Mouse (Mus musculus) MEL (cell line): ENCODE measurements at regions not wholly inside any gene's neighbourhood (a gene's known extent, or its start where the extent isn't known, plus 50 kb on each side); places are given as distances from the start of the nearest gene placed in this dataset.

Experiments used
- DNase-seq: peaks from one replicate; pipeline ENCODE4 v3.0.0; 2011; ENCODE audit warnings: low read depth, low spot score
- H3K27ac ChIP-seq: 2 replicates; pipeline ENCODE4 v1.5.1; 2012; ENCODE audit warnings: low read depth, mild to moderate bottlenecking, control low read depth, low read length, moderate library complexity; ENCODE audit not compliant: control insufficient read depth
- H3K27me3 ChIP-seq, 2 experiments: fragments of 150-350 bp in 1 of 2; sonication (generic) in 1 of 2; 2 replicates each; pipeline ENCODE4 v1.6.1; 2012; ENCODE audit warnings: low read length in 2 of 2, mild to moderate bottlenecking in 2 of 2, improper control_type of control experiment in 1 of 2, moderate library complexity in 1 of 2; ENCODE audit not compliant: insufficient read depth in 2 of 2, control insufficient read depth in 1 of 2
- H3K36me3 ChIP-seq, 2 experiments: 2 replicates each; pipeline ENCODE4 v1.6.1; 2012 to 2014; ENCODE audit warnings: low read length in 2 of 2, improper control_type of control experiment in 1 of 2, inconsistent platforms in 1 of 2, mild to moderate bottlenecking in 1 of 2; ENCODE audit not compliant: insufficient read depth in 2 of 2, control insufficient read depth in 1 of 2
- H3K4me1 ChIP-seq, 2 experiments: fragments of 150-350 bp in 1 of 2; sonication (generic) in 1 of 2; 2 replicates each; pipeline ENCODE4 v1.6.1; 2012; ENCODE audit warnings: low read length in 2 of 2, improper control_type of control experiment in 1 of 2, mild to moderate bottlenecking in 1 of 2; ENCODE audit not compliant: insufficient read depth in 2 of 2, control insufficient read depth in 1 of 2
- H3K4me3 ChIP-seq, 2 experiments: fragments of 150-350 bp in 1 of 2; sonication (generic) in 1 of 2; 2 replicates each; pipeline ENCODE4 v1.5.1; 2012; ENCODE audit warnings: low read depth in 2 of 2, low read length in 2 of 2, mild to moderate bottlenecking in 2 of 2, moderate library complexity in 2 of 2, control low read depth in 1 of 2, improper control_type of control experiment in 1 of 2; ENCODE audit not compliant: control insufficient read depth in 1 of 2, insufficient read depth in 1 of 2
- H3K79me2 ChIP-seq: 2 replicates; pipeline ENCODE4 v1.6.1; 2012; ENCODE audit warnings: mild to moderate bottlenecking, low read length, moderate library complexity; ENCODE audit not compliant: control insufficient read depth, poor library complexity, insufficient read depth
- H3K9ac ChIP-seq: 2 replicates; pipeline ENCODE4 v1.6.1; 2012; ENCODE audit warnings: low read depth, mild to moderate bottlenecking, control low read depth, low read length, moderate library complexity; ENCODE audit not compliant: control insufficient read depth, poor library complexity, severe bottlenecking
- H3K9me3 ChIP-seq: fragments of 150-350 bp; sonication (generic); replicated peaks from 2 replicates; pipeline ENCODE4 v1.6.1; 2012; ENCODE audit warnings: mild to moderate bottlenecking, low read length, improper control_type of control experiment, moderate library complexity; ENCODE audit not compliant: insufficient read depth
- BHLHE40 ChIP-seq: IDR thresholded peaks from 2 replicates; pipeline ENCODE4 v1.6.1; 2012; ENCODE audit warnings: low read depth, mild to moderate bottlenecking, inconsistent platforms, low read length, improper control_type of control experiment, borderline replicate concordance
- CHD1 ChIP-seq: IDR thresholded peaks from 2 replicates; pipeline ENCODE4 v1.6.1; 2012; ENCODE audit warnings: low read depth, mild to moderate bottlenecking, inconsistent platforms, low read length, improper control_type of control experiment
- CHD2 ChIP-seq: IDR thresholded peaks from 2 replicates; pipeline ENCODE4 v1.6.1; 2011; ENCODE audit warnings: low read length, improper control_type of control experiment
- CTCF ChIP-seq, 3 experiments: IDR thresholded peaks in 2 of 3; conservative IDR thresholded peaks in 1 of 3; 2 replicates each; pipeline ENCODE4 v1.5.1; 2011 to 2012; ENCODE audit warnings: low read length in 3 of 3, low read depth in 2 of 3, mild to moderate bottlenecking in 2 of 3, improper control_type of control experiment in 1 of 3, inconsistent platforms in 1 of 3, mixed read lengths in 1 of 3, moderate library complexity in 1 of 3; ENCODE audit not compliant: control insufficient read depth in 1 of 3, insufficient read depth in 1 of 3, poor library complexity in 1 of 3, severe bottlenecking in 1 of 3
- ELF1 ChIP-seq: IDR thresholded peaks from 2 replicates; pipeline ENCODE4 v1.6.1; 2014; ENCODE audit warnings: low read depth, mild to moderate bottlenecking, inconsistent platforms, low read length, improper control_type of control experiment, moderate library complexity
- ETS1 ChIP-seq: IDR thresholded peaks from 2 replicates; pipeline ENCODE4 v1.6.1; 2012; ENCODE audit warnings: low read depth, mild to moderate bottlenecking, inconsistent platforms, low read length, improper control_type of control experiment, moderate library complexity
- GABPA ChIP-seq: IDR thresholded peaks from 2 replicates; pipeline ENCODE4 v1.6.1; 2012; ENCODE audit warnings: low read depth, mild to moderate bottlenecking, inconsistent platforms, low read length, improper control_type of control experiment, moderate library complexity
- GATA1 ChIP-seq: IDR thresholded peaks from 2 replicates; pipeline ENCODE4 v1.6.1; 2011; ENCODE audit warnings: low read depth, low read length, improper control_type of control experiment
- KAT2A ChIP-seq: conservative IDR thresholded peaks from 2 replicates; pipeline ENCODE4 v1.6.1; 2012; ENCODE audit warnings: low read depth, low read length, improper control_type of control experiment, inconsistent platforms
- MAFK ChIP-seq: IDR thresholded peaks from 2 replicates; pipeline ENCODE4 v1.6.1; 2011; ENCODE audit warnings: low read depth, mild to moderate bottlenecking, low read length, improper control_type of control experiment, borderline replicate concordance
- MAX ChIP-seq: IDR thresholded peaks from 2 replicates; pipeline ENCODE4 v1.6.1; 2011; ENCODE audit warnings: low read length, improper control_type of control experiment
- NELFE ChIP-seq: IDR thresholded peaks from 2 replicates; pipeline ENCODE4 v1.6.1; 2011; ENCODE audit warnings: low read depth, low read length, improper control_type of control experiment
- NRF1 ChIP-seq: IDR thresholded peaks from 2 replicates; pipeline ENCODE4 v1.6.1; 2014; ENCODE audit warnings: low read depth, mild to moderate bottlenecking, inconsistent platforms, low read length, improper control_type of control experiment, moderate library complexity; ENCODE audit not compliant: poor library complexity, insufficient read depth, severe bottlenecking
- RAD21 ChIP-seq: IDR thresholded peaks from 2 replicates; pipeline ENCODE4 v1.6.1; 2011; ENCODE audit warnings: mild to moderate bottlenecking, low read depth, low read length, improper control_type of control experiment
- RCOR1 ChIP-seq: IDR thresholded peaks from 2 replicates; pipeline ENCODE4 v1.6.1; 2012; ENCODE audit warnings: low read depth, mild to moderate bottlenecking, inconsistent platforms, low read length, improper control_type of control experiment
- TBP ChIP-seq: IDR thresholded peaks from 2 replicates; pipeline ENCODE4 v1.8.0; 2011; ENCODE audit warnings: low read depth, low read length, improper control_type of control experiment
- TCF12 ChIP-seq: IDR thresholded peaks from 2 replicates; pipeline ENCODE4 v1.6.1; 2014; ENCODE audit warnings: low read depth, mild to moderate bottlenecking, inconsistent platforms, low read length, improper control_type of control experiment, moderate library complexity
- USF2 ChIP-seq, 2 experiments: IDR thresholded peaks; 2 replicates each; pipeline ENCODE4 v1.6.1; 2011 to 2012; ENCODE audit warnings: improper control_type of control experiment in 2 of 2, low read length in 2 of 2, borderline replicate concordance in 1 of 2, inconsistent platforms in 1 of 2, low read depth in 1 of 2, mild to moderate bottlenecking in 1 of 2; ENCODE audit not compliant: insufficient read depth in 1 of 2
- ZKSCAN1 ChIP-seq: IDR thresholded peaks from 2 replicates; pipeline ENCODE4 v1.6.1; 2012; ENCODE audit warnings: low read depth, mild to moderate bottlenecking, inconsistent platforms, low read length, improper control_type of control experiment, moderate library complexity

GRCm38 (mm10) chr15:90333275-90333674, 109.2 kb downstream of the Alg10b start:
- H3K9me3 ChIP-seq, result no peaks in the 10 kb centered on the region
- H3K27me3 ChIP-seq, result no peaks in the 10 kb centered on the region
- no peaks in the 10 kb centered on the region for H3K4me1 ChIP-seq
- H3K9ac ChIP-seq, result no peak overlapping the region
- H3K79me2 ChIP-seq, result no peaks in the 10 kb centered on the region
- DNase-seq, result no peak
- H3K36me3 ChIP-seq, result no peaks in the 10 kb centered on the region
- TF ChIP-seq NELFE, result no peak
- no peak for TF ChIP-seq MAFK
- TF ChIP-seq ELF1, result no peak
- TF ChIP-seq BHLHE40, result no peak
- TF ChIP-seq KAT2A, result no peak
- no peak for TF ChIP-seq GATA1
- no peak for TF ChIP-seq RAD21
- TF ChIP-seq CTCF (IDR thresholded peaks at IDR 0.05 in 2 of 3, conservative IDR thresholded peaks at IDR 0.05 in 1 of 3; ENCODE audit: control insufficient read depth in 1 of 3, insufficient read depth in 1 of 3, low read depth in 2 of 3, low read length in 3 of 3, poor library complexity in 1 of 3, severe bottlenecking in 1 of 3), result no peak
- TF ChIP-seq MAX, result no peak
- TF ChIP-seq CHD1, result no peak
- TF ChIP-seq TCF12, result no peak
- TF ChIP-seq TBP, result no peak
- no peak for TF ChIP-seq ZKSCAN1
- TF ChIP-seq CHD2, result no peak
- no peak for TF ChIP-seq RCOR1
- TF ChIP-seq NRF1, result no peak
- TF ChIP-seq ETS1, result no peak
- H3K27ac ChIP-seq, result no peak overlapping the region
- no peak overlapping the region for H3K4me3 ChIP-seq

DNA sequence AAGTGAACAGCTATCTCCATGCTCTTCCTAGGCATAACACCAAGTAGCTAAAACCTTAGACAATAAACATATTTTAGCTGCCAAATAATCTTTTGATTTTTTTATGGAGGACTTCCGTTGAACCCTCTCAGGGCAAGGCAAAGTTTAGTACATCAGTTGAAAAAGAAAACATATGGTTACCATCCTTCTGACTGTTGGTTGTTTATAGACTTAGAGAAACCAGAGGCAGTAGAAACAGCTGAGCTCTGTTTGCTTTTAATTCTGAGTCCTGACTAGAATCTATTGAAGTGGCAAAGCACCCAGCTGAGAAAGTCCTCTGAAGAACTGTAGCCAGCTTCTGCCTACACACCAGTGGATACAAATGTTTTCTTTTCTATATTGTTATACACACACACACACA, 109.7 kb downstream of the Alg10b start:
- H3K4me1 ChIP-seq, result no peaks in the 10 kb centered on the region
- no peak overlapping the region for H3K4me3 ChIP-seq
- H3K27ac ChIP-seq, result no peak overlapping the region
- H3K9me3 ChIP-seq, result no peaks in the 10 kb centered on the region
- TF ChIP-seq GABPA, result no peak
- no peak for TF ChIP-seq USF2 (IDR thresholded peaks at IDR 0.05; ENCODE audit: borderline replicate concordance in 1 of 2, insufficient read depth in 1 of 2, low read depth in 1 of 2, low read length in 2 of 2)
- TF ChIP-seq, all 39 proteins: peak for 0
- H3K36me3 ChIP-seq, result no peaks in the 10 kb centered on the region
- H3K9ac ChIP-seq, result no peak overlapping the region
- no peaks in the 10 kb centered on the region for H3K79me2 ChIP-seq
- no peaks in the 10 kb centered on the region for H3K27me3 ChIP-seq
- DNase-seq, result no peak
